Mouse (Mus musculus): ENCODE data around the gene Ccnjl. TPM values are rescaled to one million over a fixed set of nuclear protein-coding genes. Genes with fewer than 3 reads are reported as not detected.

The Ccnjl gene
- total RNA-seq, 4 experiments from 2014 or later = 7.5 to 10.4 (median 8.8) TPM

GRCm38 (mm10) chr11:43566696-43567095 lies 38.1 kb downstream of the Ccnjl start:
- no peak for DNase-seq (ENCODE audit: low spot score in 2 of 2)

GRCm38 (mm10) chr11:43568263-43568662 lies 39.7 kb downstream of the Ccnjl start:
- DNase-seq (ENCODE audit: low spot score in 2 of 2) = peak in 1 of 2 experiments; percentile 50

GRCm38 (mm10) chr11:43569188-43569587 lies 40.6 kb downstream of the Ccnjl start:
- no peak for DNase-seq (ENCODE audit: low spot score in 2 of 2)

GRCm38 (mm10) chr11:43569595-43569994 lies 41.0 kb downstream of the Ccnjl start:
- peak in 1 of 2 experiments; percentile 40 for DNase-seq (ENCODE audit: low spot score in 2 of 2)

GRCm38 (mm10) chr11:43575061-43575375 lies 46.4 kb downstream of the Ccnjl start:
- DNase-seq (ENCODE audit: low spot score in 2 of 2) = no peak

- DNase-seq (ENCODE audit: low spot score in 2 of 2) = no peak
These were observed 47.0 kb downstream of the Ccnjl start for GRCm38 (mm10) chr11:43575376-43576151.

- DNase-seq (ENCODE audit: low spot score in 2 of 2) = no peak
These were observed 49.3 kb downstream of the Ccnjl start for GRCm38 (mm10) chr11:43577713-43578478.

- peak; percentile 19 to 37 for DNase-seq (ENCODE audit: low spot score in 2 of 2)
These were observed 56.8 kb downstream of the Ccnjl start for GRCm38 (mm10) chr11:43585211-43586005.

GRCm38 (mm10) chr11:43586324-43587090 lies 57.9 kb downstream of the Ccnjl start, which contains the start of gene 4933415A04Rik:
Gene 4933415A04Rik (plus strand): TSS chr11:43587040.
- peak; percentile 22 to 58 for DNase-seq (ENCODE audit: low spot score in 2 of 2)

- DNase-seq (ENCODE audit: low spot score in 2 of 2) = no peak
These were observed 61.0 kb downstream of the Ccnjl start for GRCm38 (mm10) chr11:43589530-43590072.

- no peak for DNase-seq (ENCODE audit: low spot score in 2 of 2)
These were observed 72.9 kb downstream of the Ccnjl start, which contains the start of gene Fabp6 for GRCm38 (mm10) chr11:43601440-43601839. Gene Fabp6 (minus strand): TSS chr11:43601540.

- no peak for DNase-seq (ENCODE audit: low spot score in 2 of 2)
These were observed 75.6 kb downstream of the Ccnjl start for GRCm38 (mm10) chr11:43604207-43604606.

GRCm38 (mm10) chr11:43604891-43605290 lies 76.3 kb downstream of the Ccnjl start:
- no peak for DNase-seq (ENCODE audit: low spot score in 2 of 2)

GRCm38 (mm10) chr11:43605859-43606258 lies 77.3 kb downstream of the Ccnjl start:
- no peak for DNase-seq (ENCODE audit: low spot score in 2 of 2)

GRCm38 (mm10) chr11:43608440-43608839 lies 79.9 kb downstream of the Ccnjl start:
- DNase-seq (ENCODE audit: low spot score in 2 of 2) = no peak

- peak; percentile 52 to 59 for DNase-seq (ENCODE audit: low spot score in 2 of 2)
These were observed 81.5 kb downstream of the Ccnjl start for GRCm38 (mm10) chr11:43610006-43610661.

GRCm38 (mm10) chr11:43610662-43611033 lies 82.1 kb downstream of the Ccnjl start:
- DNase-seq (ENCODE audit: low spot score in 2 of 2) = no peak

GRCm38 (mm10) chr11:43612834-43613488 lies 84.4 kb downstream of the Ccnjl start:
- peak; percentile 69 to 87 for DNase-seq (ENCODE audit: low spot score in 2 of 2)

GRCm38 (mm10) chr11:43617924-43618323 lies 89.3 kb downstream of the Ccnjl start:
- no peak for DNase-seq (ENCODE audit: low spot score in 2 of 2)

- peak in 1 of 2 experiments; percentile 50 for DNase-seq (ENCODE audit: low spot score in 2 of 2)
These were observed 89.8 kb downstream of the Ccnjl start for GRCm38 (mm10) chr11:43618403-43618802.
